Mouse (Mus musculus) cerebellum, adult (tissue): ENCODE measurements around the gene Arfgap3.
A peak's percentile ranks its signal among the peaks of the same experiment; 100 is the strongest.
"Not testable (repeated sequence)": the region's sequence is repeated elsewhere in the genome, so short reads cannot be mapped to it uniquely, and the experiment has no call there.

ENCODE experiments used
- ATAC-seq: cut with Nextera tagmentation; 2 replicates; pipeline ENCODE4 v1.9.2; 2017; ENCODE audit warnings: mild to moderate bottlenecking, moderate library complexity, mixed read lengths; ENCODE audit not compliant: insufficient number of reproducible peaks, low FRiP score, low TSS enrichment

Arfgap3 gene

GRCm38 (mm10) chr15:83298313-83298712 lies 51.7 kb downstream of the Arfgap3 start:
- ATAC-seq, result no peak

GRCm38 (mm10) chr15:83296771-83297311 lies 53.2 kb downstream of the Arfgap3 start:
- ATAC-seq, result no peak

- no peak for ATAC-seq
These were observed 54.0 kb downstream of the Arfgap3 start for GRCm38 (mm10) chr15:83296050-83296449.

GRCm38 (mm10) chr15:83294954-83295353 lies 55.1 kb downstream of the Arfgap3 start:
- ATAC-seq, result no peak

GRCm38 (mm10) chr15:83293706-83294645 lies 56.1 kb downstream of the Arfgap3 start:
- ATAC-seq, result no peak

- ATAC-seq, result no peak
These were observed 56.9 kb downstream of the Arfgap3 start for GRCm38 (mm10) chr15:83293144-83293543.

- no peak for ATAC-seq
These were observed 57.6 kb downstream of the Arfgap3 start for GRCm38 (mm10) chr15:83292261-83293056.

- ATAC-seq, result no peak
These were observed 59.1 kb downstream of the Arfgap3 start for GRCm38 (mm10) chr15:83290899-83291298.

- no peak for ATAC-seq
These were observed 65.2 kb downstream of the Arfgap3 start for GRCm38 (mm10) chr15:83284828-83285227.

GRCm38 (mm10) chr15:83282397-83282796 lies 67.7 kb downstream of the Arfgap3 start:
- no peak for ATAC-seq

GRCm38 (mm10) chr15:83281303-83281702 lies 68.7 kb downstream of the Arfgap3 start:
- no peak for ATAC-seq

GRCm38 (mm10) chr15:83278579-83278978 lies 71.5 kb downstream of the Arfgap3 start:
- no peak for ATAC-seq

GRCm38 (mm10) chr15:83277451-83277850 lies 72.6 kb downstream of the Arfgap3 start:
- peak; percentile 70; the same call in 1 of the 2 replicates for ATAC-seq

- ATAC-seq, result not testable (repeated sequence)
These were observed 75.8 kb downstream of the Arfgap3 start for GRCm38 (mm10) chr15:83274237-83274636.

GRCm38 (mm10) chr15:83273017-83273416 lies 77.0 kb downstream of the Arfgap3 start:
- ATAC-seq, result no peak

- ATAC-seq, result not testable (repeated sequence)
These were observed 78.8 kb downstream of the Arfgap3 start for GRCm38 (mm10) chr15:83271221-83271620.

GRCm38 (mm10) chr15:83269985-83270384 lies 80.1 kb downstream of the Arfgap3 start:
- ATAC-seq, result not testable (repeated sequence)

- not testable (repeated sequence) for ATAC-seq
These were observed 81.6 kb downstream of the Arfgap3 start for GRCm38 (mm10) chr15:83268428-83268827.

- no peak for ATAC-seq
These were observed 84.8 kb downstream of the Arfgap3 start for GRCm38 (mm10) chr15:83265269-83265668.

GRCm38 (mm10) chr15:83263405-83263804 lies 86.6 kb downstream of the Arfgap3 start:
- no peak for ATAC-seq

GRCm38 (mm10) chr15:83257906-83258305 lies 92.1 kb downstream of the Arfgap3 start:
- no peak for ATAC-seq
